Mouse (Mus musculus) olfactory bulb, adult 2 months (tissue): ENCODE data around the gene Edar. TPM values are rescaled to one million over a fixed set of nuclear protein-coding genes. Genes with fewer than 3 reads are reported as not detected.

Experiments used
- H3K27ac ChIP-seq: fragments of 200-500 bp; 2 replicates; pipeline ENCODE4 v1.5.1; 2012; ENCODE audit warnings: low read depth, low read length; ENCODE audit not compliant: insufficient read depth
- H3K4me1 ChIP-seq: fragments of 200-500 bp; 2 replicates; pipeline ENCODE4 v1.6.1; 2012; ENCODE audit warnings: low read length; ENCODE audit not compliant: control insufficient read depth, insufficient read depth
- H3K4me3 ChIP-seq: fragments of 200-500 bp; 2 replicates; pipeline ENCODE4 v1.5.1; 2012; ENCODE audit warnings: mild to moderate bottlenecking, low read depth, low read length, moderate library complexity; ENCODE audit not compliant: insufficient read depth
- CTCF ChIP-seq: fragments of 200-500 bp; IDR thresholded peaks from 2 replicates; pipeline ENCODE4 v1.5.1; 2012; ENCODE audit warnings: low read depth, mild to moderate bottlenecking, low read length, moderate library complexity; ENCODE audit not compliant: insufficient read depth
- POLR2A ChIP-seq: fragments of 200-500 bp; IDR thresholded peaks from 2 replicates; pipeline ENCODE4 v1.6.1; 2012; ENCODE audit warnings: mild to moderate bottlenecking, low read depth, low read length, moderate library complexity; ENCODE audit not compliant: insufficient read depth
- WGBS: fragments of 180-500 bp; shearing (Covaris S2); methylation state at CpG from one replicate; pipeline ENCODE4 v1.1.7; 2018; 5-methylcytosine and 5-hydroxymethylcytosine counted together
- polyA plus RNA-seq: library from polyadenylated mRNA; stranded (reverse); fragments of >200 nt; gene quantifications from 2 replicates; pipeline ENCODE4 v1.2.4, GENCODE M21; 2012; ENCODE audit warnings: low replicate concordance; ENCODE audit not compliant: missing spikeins, insufficient read depth, insufficient read length

Gene Edar
- polyA plus RNA-seq, 1 experiment = not detected

DNA sequence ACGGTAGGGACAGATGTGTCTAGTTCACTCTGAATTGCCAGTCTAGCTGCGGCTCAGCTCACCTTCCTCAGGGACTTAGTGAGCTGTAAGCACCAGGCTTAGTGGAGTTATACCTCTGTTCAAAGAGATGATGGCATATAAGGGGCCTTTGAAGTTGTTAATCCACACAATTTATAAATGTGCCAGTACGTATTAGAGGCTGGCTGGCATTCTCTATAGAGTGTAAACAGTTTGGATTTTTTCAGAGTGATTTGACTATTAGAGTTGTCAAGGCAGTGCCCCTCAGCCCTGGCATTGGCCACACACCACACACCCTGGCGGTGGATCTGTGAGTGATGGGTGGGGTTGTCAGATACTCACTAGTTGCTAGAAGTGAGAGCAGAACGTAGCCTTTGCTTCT is 58.9 kb downstream of the Edar start:
- no peak overlapping the region for H3K27ac ChIP-seq
- 97% methylated on average over 5 of the region's 5 CpGs for WGBS
- TF ChIP-seq CTCF (no peak), POLR2A (no peak)
- no peaks in the 10 kb centered on the region for H3K4me1 ChIP-seq
- no peak overlapping the region for H3K4me3 ChIP-seq

DNA sequence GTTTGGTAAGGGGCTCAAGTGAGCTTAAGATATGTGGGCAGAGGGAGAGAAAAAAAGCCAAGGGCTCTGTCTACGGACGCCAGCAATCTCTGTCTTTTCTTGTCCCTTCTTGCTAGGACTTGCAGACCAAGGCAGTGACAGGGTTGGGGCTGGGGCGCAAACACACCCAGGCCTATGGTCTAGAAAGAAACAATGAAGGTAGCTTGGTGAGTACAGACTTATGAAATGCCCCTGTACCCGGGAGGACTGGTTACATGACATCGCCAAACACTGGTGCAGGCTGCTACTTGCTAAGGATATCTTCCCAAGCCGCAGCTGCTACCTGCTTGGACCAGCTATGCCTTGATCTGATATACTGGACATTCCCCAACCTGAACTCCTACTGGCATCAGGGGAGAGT is 60.9 kb downstream of the Edar start:
- WGBS = 95% methylated on average over 6 of the region's 6 CpGs
- Histone ChIP-seq H3K27ac (no peak overlapping the region), H3K4me1 (no peaks in the 10 kb centered on the region), H3K4me3 (no peak overlapping the region)
- TF ChIP-seq POLR2A (no peak), CTCF (no peak)

DNA sequence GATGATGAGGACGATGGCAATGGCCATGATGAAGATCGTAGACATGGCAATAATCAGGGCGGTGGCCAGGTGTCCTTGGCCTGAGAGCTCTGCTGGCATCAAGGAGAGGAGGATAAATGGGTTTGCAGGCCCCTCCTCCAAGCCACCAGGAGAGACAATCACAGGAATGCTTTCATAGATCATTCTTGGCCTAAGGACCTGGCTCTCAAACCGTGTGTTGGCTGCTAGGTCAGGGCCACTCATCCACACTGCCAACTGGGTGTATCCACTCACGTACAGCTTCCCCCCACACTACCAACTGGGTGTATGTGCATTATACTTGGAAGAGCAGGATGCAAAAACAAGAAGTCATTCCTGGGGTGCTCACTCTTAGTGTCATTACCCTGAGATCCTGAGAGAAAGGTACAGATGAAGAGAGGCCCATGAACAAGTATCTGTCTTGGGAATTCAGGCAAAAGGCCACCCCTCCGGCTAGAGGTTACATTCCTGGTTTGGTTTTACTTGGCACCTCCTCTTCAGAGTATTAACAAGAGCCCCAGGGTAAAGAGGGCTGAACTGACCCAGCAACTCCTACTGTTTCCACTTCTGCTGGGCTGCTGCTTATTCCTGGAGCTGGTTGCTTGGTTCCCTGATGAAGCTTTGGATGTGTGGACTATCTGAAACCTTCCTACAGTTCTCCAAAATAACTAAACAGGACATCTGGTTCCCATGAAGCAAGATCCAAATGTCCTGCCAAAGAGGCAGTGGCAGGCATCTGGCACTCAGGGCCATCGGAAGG is 64.8 kb downstream of the Edar start:
- no peak for TF ChIP-seq CTCF
- TF ChIP-seq POLR2A = no peak
- no peak overlapping the region for H3K27ac ChIP-seq
- WGBS = 88% methylated on average over 7 of the region's 7 CpGs

DNA sequence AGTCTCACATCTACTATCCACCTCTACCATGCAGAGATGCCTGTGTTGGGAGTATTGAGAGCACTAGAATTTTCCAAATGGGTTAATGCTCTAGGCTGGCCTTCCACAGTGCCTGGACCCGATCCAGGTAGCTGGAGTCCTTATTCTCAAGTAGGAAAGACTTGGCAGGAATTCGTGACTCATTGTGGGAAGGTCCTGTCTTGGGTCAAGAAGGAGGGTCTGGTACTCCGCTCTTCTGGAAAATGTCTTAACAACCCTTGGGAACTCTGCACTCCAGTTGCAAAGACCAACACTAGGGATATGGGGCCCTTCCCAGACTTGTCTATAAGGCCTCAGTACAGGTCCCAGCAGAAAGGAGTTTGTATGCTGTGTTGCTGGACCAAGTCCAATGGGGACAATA is 66.6 kb downstream of the Edar start:
- TF ChIP-seq CTCF = no peak
- TF ChIP-seq POLR2A = no peak
- H3K4me3 ChIP-seq = no peak overlapping the region
- no peak overlapping the region for H3K27ac ChIP-seq
- WGBS = 61% methylated on average over 3 of the region's 3 CpGs
- peaks cover 3% of the 10 kb centered on the region; the same call in 1 of the 2 replicates for H3K4me1 ChIP-seq

More for the DNA sequence above, 64.8 kb downstream of the Edar start:
- Histone ChIP-seq H3K4me1 (no peaks in the 10 kb centered on the region), H3K4me3 (no peak overlapping the region)

DNA sequence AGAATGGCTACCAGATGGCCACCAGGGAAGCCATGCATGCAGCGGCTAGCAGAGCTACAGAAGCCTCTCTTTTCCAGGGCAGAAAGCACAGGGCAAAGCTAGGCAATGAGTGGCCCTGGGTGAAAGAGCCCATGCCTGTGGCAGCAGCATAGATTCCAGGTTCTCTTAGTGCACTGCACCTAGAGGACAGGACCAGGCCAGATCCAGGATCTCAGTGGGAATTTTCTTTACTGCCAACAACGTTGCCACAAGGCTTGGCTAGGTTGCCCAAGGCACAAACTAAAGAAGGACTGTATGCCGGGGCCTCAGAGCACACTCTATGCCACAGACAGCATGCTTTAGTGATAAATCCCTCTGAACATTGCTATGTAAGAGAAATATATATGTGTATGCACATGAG is 69.1 kb downstream of the Edar start:
- H3K4me3 ChIP-seq = no peak overlapping the region
- WGBS = 87% methylated on average over 3 of the region's 3 CpGs
- H3K27ac ChIP-seq = no peak overlapping the region
- no peak for TF ChIP-seq POLR2A
- TF ChIP-seq CTCF = no peak
- H3K4me1 ChIP-seq = peaks cover 3% of the 10 kb centered on the region; the same call in 1 of the 2 replicates

DNA sequence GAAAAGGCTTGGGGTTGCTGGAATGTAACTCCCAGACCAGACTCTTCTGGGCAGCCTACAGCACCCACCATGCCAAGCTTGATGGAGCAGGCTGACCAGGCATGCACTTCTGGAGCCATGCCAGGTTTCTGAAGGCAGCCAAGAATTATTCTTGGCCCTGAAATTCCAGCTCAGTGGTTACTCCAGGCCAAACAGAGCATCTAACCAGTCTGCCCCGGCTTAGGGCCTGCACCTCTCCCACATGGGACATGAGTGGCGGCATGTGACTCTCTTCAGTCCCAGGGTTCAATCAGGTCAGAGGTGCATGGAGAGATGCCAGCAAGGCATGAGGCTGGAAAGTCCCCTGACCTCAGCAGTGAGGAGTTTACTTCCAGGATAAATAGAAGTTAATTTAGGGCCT is 70.7 kb downstream of the Edar start:
- peaks cover 6% of the 10 kb centered on the region for H3K4me1 ChIP-seq
- TF ChIP-seq POLR2A (no peak), CTCF (no peak)
- H3K4me3 ChIP-seq = no peak overlapping the region
- 50% methylated on average over 2 of the region's 2 CpGs for WGBS
- H3K27ac ChIP-seq = no peak overlapping the region

DNA sequence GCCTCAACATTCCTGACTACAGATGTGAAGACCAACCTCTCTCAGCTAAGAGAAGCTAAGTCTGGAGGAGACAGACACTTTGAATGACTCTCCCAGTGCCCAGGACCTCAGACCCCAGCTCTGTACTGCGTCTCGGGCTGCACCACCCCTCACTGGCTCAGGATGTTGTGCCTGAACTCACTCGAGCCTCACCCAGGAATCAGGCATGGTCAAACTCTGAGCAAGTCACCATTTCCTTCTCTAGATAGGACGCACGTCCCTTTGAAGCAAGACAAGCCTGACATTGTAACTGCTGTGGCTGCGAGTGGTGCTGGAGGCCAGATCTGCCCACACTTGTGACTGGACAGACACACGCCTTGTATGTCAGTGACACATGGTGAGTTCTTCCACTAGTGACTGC is 73.5 kb downstream of the Edar start:
- Histone ChIP-seq H3K27ac (no peak overlapping the region), H3K4me3 (no peak overlapping the region), H3K4me1 (peaks cover 6% of the 10 kb centered on the region)
- TF ChIP-seq POLR2A (no peak), CTCF (no peak)
- 76% methylated on average over 7 of the region's 7 CpGs for WGBS

DNA sequence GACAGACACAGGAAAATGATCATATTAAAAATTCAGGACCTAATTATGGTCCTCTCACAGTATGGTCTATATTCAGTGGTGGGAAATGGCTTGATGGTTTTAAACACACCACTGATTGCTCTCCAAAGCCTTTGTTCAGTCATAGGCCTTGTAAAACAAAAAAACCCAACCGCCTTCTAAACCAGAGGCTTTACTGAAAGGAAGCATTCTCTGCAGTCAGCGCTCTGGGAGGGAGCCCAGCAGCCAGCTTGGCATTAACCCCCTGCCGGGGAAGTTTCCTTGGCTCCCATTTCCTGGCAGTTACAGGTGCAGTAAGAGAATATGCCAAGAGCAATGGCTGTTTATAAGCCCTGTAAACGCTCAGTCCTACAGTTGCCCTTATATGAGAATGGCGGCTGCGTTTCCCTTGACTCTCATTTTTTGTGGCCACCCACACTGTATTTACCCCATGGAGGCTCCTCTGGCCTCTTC is 74.0 kb downstream of the Edar start:
- peaks cover 6% of the 10 kb centered on the region for H3K4me1 ChIP-seq
- TF ChIP-seq POLR2A (no peak), CTCF (no peak)
- H3K27ac ChIP-seq = no peak overlapping the region
- WGBS = 41% methylated on average over 6 of the region's 6 CpGs
- H3K4me3 ChIP-seq = no peak overlapping the region

DNA sequence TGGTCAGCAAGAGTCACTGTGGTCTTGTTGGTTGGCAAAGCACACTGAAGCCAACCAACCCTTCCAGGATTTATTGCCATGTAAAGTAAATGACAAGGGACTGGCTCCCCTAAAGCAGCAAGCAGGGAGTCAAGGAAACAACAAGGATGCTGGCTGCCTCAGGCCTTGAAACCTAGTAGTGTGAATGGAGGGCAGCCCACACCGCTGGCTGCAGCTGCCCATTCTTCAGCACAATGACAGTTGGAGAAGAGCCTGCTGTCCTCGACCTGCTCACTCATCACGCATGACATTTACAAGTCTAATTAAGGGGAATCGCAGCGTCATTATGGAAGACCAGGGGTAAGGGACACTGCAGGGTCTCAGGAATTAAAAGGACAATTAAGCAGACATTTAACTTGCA is 74.5 kb downstream of the Edar start:
- WGBS = 38% methylated on average over 5 of the region's 5 CpGs
- H3K27ac ChIP-seq = no peak overlapping the region
- no peak for TF ChIP-seq POLR2A
- no peak for TF ChIP-seq CTCF

DNA sequence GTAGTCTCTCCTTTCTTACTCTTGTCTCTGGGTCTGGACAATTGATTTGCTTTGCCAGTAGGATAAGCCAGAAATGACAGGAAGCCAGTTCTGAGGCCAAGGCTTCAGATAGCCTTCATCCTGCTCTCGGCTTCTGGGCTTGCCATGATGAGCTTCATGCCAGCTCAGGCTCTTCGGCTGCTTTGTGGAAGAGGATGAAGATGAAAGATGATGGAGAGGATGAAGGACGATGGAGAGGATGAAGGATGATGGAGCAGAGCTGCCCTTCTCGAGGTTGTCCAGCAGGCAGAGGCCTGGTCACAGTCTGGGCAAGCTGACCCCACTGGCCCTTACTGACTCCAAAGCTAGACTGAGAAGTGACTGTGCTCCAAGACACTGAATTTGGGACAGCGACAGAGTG is 75.3 kb downstream of the Edar start:
- Histone ChIP-seq H3K4me3 (no peak overlapping the region), H3K4me1 (peaks cover 6% of the 10 kb centered on the region), H3K27ac (no peak overlapping the region)
- 89% methylated on average over 5 of the region's 5 CpGs for WGBS
- TF ChIP-seq CTCF = no peak
- TF ChIP-seq POLR2A = no peak

More for the DNA sequence above, 74.5 kb downstream of the Edar start:
- Histone ChIP-seq H3K4me1 (peaks cover 6% of the 10 kb centered on the region), H3K4me3 (no peak overlapping the region)

DNA sequence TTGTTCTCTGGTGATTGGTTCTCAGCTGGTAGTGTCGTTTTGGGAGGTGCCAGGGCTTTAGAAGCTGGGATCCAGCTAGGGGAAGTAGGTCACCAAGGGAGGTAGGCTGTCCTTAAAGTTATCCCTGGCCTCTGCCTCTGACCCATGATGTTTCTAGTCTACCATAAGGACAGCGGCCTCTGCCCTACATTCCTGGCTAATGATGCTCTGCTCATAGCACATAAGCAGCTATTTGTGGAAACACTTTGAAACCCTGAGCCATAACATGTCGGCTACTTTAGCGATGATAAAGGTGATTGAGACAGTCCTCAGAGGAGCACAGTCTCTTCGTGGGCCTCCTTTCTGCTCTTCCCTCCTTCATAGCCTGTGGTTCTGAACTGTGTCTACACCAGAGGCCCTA is 79.6 kb downstream of the Edar start:
- TF ChIP-seq POLR2A = no peak
- no peak for TF ChIP-seq CTCF
- H3K4me1 ChIP-seq = 0 out of 2 replicates have a peak, but pooled peaks cover under 1% of the 10 kb centered on the region
- no peak overlapping the region for H3K27ac ChIP-seq
- H3K4me3 ChIP-seq = no peak overlapping the region
- WGBS = 81% methylated on average over 5 of the region's 5 CpGs
